Mouse (Mus musculus) natural killer cell, adult 2 months (primary cell): ENCODE measurements around the gene Mcpt4.
"Not testable (repeated sequence)": the region's sequence is repeated elsewhere in the genome, so short reads cannot be mapped to it uniquely, and the experiment has no call there.

Experiments
- DNase-seq, 2 experiments: peaks; one replicate each; pipeline ENCODE4 v3.0.0; 2022; ENCODE audit warnings: low spot score in 2 of 2

The Mcpt4 gene

GRCm38 (mm10) chr14:56062213-56062612, at the start of gene Mcpt4:
Mcpt4 (minus strand) TSS chr14:56062313.
- not testable (repeated sequence) for DNase-seq

GRCm38 (mm10) chr14:56105447-56106180, 43.5 kb upstream of the Mcpt4 start:
- DNase-seq = no peak

GRCm38 (mm10) chr14:56105016-56105415, 42.9 kb upstream of the Mcpt4 start:
- no peak for DNase-seq

- no peak for DNase-seq
Measured at GRCm38 (mm10) chr14:56103452-56103851, 41.3 kb upstream of the Mcpt4 start.

- no peak for DNase-seq
Measured at GRCm38 (mm10) chr14:56102386-56102785, 40.3 kb upstream of the Mcpt4 start, which contains the start of gene Ctsg. Ctsg (minus strand) TSS chr14:56102574.

GRCm38 (mm10) chr14:56098940-56099339, 36.8 kb upstream of the Mcpt4 start:
- peak; percentile 21 to 25 for DNase-seq

GRCm38 (mm10) chr14:56097597-56097996, 35.5 kb upstream of the Mcpt4 start:
- DNase-seq = no peak

GRCm38 (mm10) chr14:56093353-56093752, 31.2 kb upstream of the Mcpt4 start:
- DNase-seq = peak in 1 of 2 experiments; percentile 16

- no peak for DNase-seq
Measured at GRCm38 (mm10) chr14:56086711-56087110, 24.6 kb upstream of the Mcpt4 start.

- no peak for DNase-seq
Measured at GRCm38 (mm10) chr14:56085167-56085566, 23.1 kb upstream of the Mcpt4 start, which contains the start of gene Mcpt8. Mcpt8 (minus strand) TSS chr14:56085273.

- DNase-seq = no peak
Measured at GRCm38 (mm10) chr14:56082016-56082415, 19.9 kb upstream of the Mcpt4 start.

- no peak for DNase-seq
Measured at GRCm38 (mm10) chr14:56057722-56058121, 4.4 kb downstream of the Mcpt4 start.

GRCm38 (mm10) chr14:56055408-56055807, 6.7 kb downstream of the Mcpt4 start:
- no peak for DNase-seq

GRCm38 (mm10) chr14:56041792-56042191, 20.3 kb downstream of the Mcpt4 start, which contains the start of gene Mcpt2:
Mcpt2 (plus strand) TSS chr14:56042041.
- not testable (repeated sequence) for DNase-seq

- no peak for DNase-seq
Measured at GRCm38 (mm10) chr14:56034433-56034832, 27.7 kb downstream of the Mcpt4 start.

- DNase-seq = not testable (repeated sequence)
Measured at GRCm38 (mm10) chr14:56030395-56030794, 31.7 kb downstream of the Mcpt4 start, which contains the start of gene Mcpt9. Mcpt9 (minus strand) TSS chr14:56030495.

GRCm38 (mm10) chr14:56021305-56021704, 40.8 kb downstream of the Mcpt4 start:
- DNase-seq = not testable (repeated sequence)

GRCm38 (mm10) chr14:56019446-56019845, 42.7 kb downstream of the Mcpt4 start:
- no peak for DNase-seq

GRCm38 (mm10) chr14:56017671-56018070, 44.4 kb downstream of the Mcpt4 start, which contains the start of gene Mcpt1:
Mcpt1 (plus strand) TSS chr14:56017971.
- not testable (repeated sequence) for DNase-seq

- DNase-seq = no peak
Measured at GRCm38 (mm10) chr14:56013924-56014323, 48.2 kb downstream of the Mcpt4 start.

- no peak for DNase-seq
Measured at GRCm38 (mm10) chr14:56013147-56013546, 49.0 kb downstream of the Mcpt4 start.
